In the genomic region with DNA sequence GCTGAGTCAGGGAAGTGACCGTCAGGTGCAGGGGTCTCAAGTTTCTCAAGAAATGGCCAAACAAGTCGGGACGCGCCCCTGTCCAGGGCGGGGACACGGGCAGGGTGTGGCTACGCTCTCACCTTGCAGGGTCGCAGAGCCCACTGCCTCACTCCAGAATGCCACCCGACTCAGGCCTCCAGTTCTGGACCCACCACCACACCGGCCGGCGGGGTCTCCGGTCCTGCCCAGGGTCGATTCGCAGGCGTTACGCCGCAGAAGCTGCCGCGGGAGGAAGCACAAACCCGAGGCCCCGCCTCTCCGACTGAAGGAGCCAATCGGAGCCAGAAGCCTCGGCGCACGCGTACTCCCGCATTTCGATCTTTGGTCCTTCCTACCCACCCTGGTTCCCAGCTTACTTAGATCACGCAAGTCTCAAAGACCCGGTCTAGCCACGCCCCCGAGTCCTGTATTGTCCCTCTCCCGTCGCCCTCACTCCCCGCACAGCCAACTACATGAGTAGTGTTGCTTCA, we compare ENCODE assay signal across 1 mouse cellular context.
TF ChIP-seq lines count a peak whose summit lies in the region.

A gene (minus strand): TSS at position 306 of the 512 bp plus-strand sequence.

TF ChIP-seq in CH12.LX, 34 proteins besides CTCF, POLR2A, EP300 and RAD21 (continued from another document):
- TF ChIP-seq MYC (IDR thresholded peaks at IDR 0.05; ENCODE audit: low read depth, low read length) (0 out of 2 replicates have a peak, but pooled peaks have one; percentile 27), ZMIZ1 (IDR thresholded peaks at IDR 0.05; ENCODE audit: low read depth, low read length) (peak; percentile 75; the same call in 1 of the 2 replicates), JUND (conservative IDR thresholded peaks at IDR 0.05; ENCODE audit: low read depth, low read length) (no peak), ZNF384 (IDR thresholded peaks at IDR 0.05; ENCODE audit: low read depth, low read length) (no peak), KAT2A (IDR thresholded peaks at IDR 0.05; ENCODE audit: insufficient replicate concordance, low read length) (no peak), TCF12 (IDR thresholded peaks at IDR 0.05; ENCODE audit: low read depth, low read length) (no peak), BHLHE40 (IDR thresholded peaks at IDR 0.05; ENCODE audit: low read depth, low read length) (no peak), ZKSCAN1 (IDR thresholded peaks at IDR 0.05; ENCODE audit: borderline replicate concordance, low read depth, low read length) (no peak), CHD1 (IDR thresholded peaks at IDR 0.05; ENCODE audit: low read depth, low read length) (0 out of 2 replicates have a peak, but pooled peaks have one; percentile 6), JUN (IDR thresholded peaks at IDR 0.05; ENCODE audit: insufficient read depth, low read depth, low read length) (no peak), NRF1 (IDR thresholded peaks at IDR 0.05; ENCODE audit: low read depth, low read length) (peak; percentile 88), ETS1 (conservative IDR thresholded peaks at IDR 0.05; ENCODE audit: low read depth, low read length) (no peak), TBP (conservative IDR thresholded peaks at IDR 0.05; ENCODE audit: low read depth, low read length) (no peak), MAZ (IDR thresholded peaks at IDR 0.05; ENCODE audit: low read depth, low read length) (no peak), HCFC1 (IDR thresholded peaks at IDR 0.05; ENCODE audit: low read depth, low read length) (peak; percentile 44; the same call in 1 of the 2 replicates), IRF4 (IDR thresholded peaks at IDR 0.05; ENCODE audit: low read depth, low read length) (peak; percentile 24; the same call in 1 of the 2 replicates), NELFE (IDR thresholded peaks at IDR 0.05; ENCODE audit: low read depth, low read length) (peak; percentile 71)
